Mouse (Mus musculus) spleen, adult 18-20 months (tissue): ENCODE results near the gene Ppp1r18.

Experiments
- DNase-seq, 2 experiments: peaks; one replicate each; pipeline ENCODE4 v3.0.0; 2022; ENCODE audit warnings: mixed read lengths in 2 of 2

Gene Ppp1r18

GRCm38 (mm10) chr17:35915538-35916296, 50.3 kb downstream of the Ppp1r18 start:
- no peak for DNase-seq

- DNase-seq = peak; percentile 95 to 99
Measured at GRCm38 (mm10) chr17:35916297-35917142, 51.1 kb downstream of the Ppp1r18 start, which contains the start of the genes Mrps18b and Ppp1r10. TSS of gene Mrps18b (minus strand) at chr17:35916389. TSS of gene Ppp1r10 (plus strand) at chr17:35916434.

GRCm38 (mm10) chr17:35917143-35917462, 51.7 kb downstream of the Ppp1r18 start:
- DNase-seq = peak in 1 of 2 experiments; percentile 33

GRCm38 (mm10) chr17:35917463-35918251, 52.3 kb downstream of the Ppp1r18 start:
- peak in 1 of 2 experiments; percentile 43 for DNase-seq

- peak in 1 of 2 experiments; percentile 41 for DNase-seq
Measured at GRCm38 (mm10) chr17:35918276-35919059, 53.1 kb downstream of the Ppp1r18 start.

GRCm38 (mm10) chr17:35919060-35919715, 53.8 kb downstream of the Ppp1r18 start:
- peak; percentile 90 to 92 for DNase-seq

GRCm38 (mm10) chr17:35919864-35920301, 54.5 kb downstream of the Ppp1r18 start:
- no peak for DNase-seq

GRCm38 (mm10) chr17:35920384-35920783, 55.0 kb downstream of the Ppp1r18 start:
- DNase-seq = no peak

- DNase-seq = no peak
Measured at GRCm38 (mm10) chr17:35920862-35921562, 55.6 kb downstream of the Ppp1r18 start.

- DNase-seq = no peak
Measured at GRCm38 (mm10) chr17:35921710-35922109, 56.3 kb downstream of the Ppp1r18 start.

- DNase-seq = no peak
Measured at GRCm38 (mm10) chr17:35922566-35922965, 57.2 kb downstream of the Ppp1r18 start.

- DNase-seq = no peak
Measured at GRCm38 (mm10) chr17:35923281-35923680, 57.9 kb downstream of the Ppp1r18 start.
